Mouse (Mus musculus): Measurements from ENCODE around the gene Serpinb1b.
"Not testable (repeated sequence)": the region's sequence is repeated elsewhere in the genome, so short reads cannot be mapped to it uniquely, and the experiment has no call there.

The Serpinb1b gene
- long read RNA-seq, experiment 1, partial matches to known transcripts, result 0 of 1 reads
- long read RNA-seq, experiment 1, other reads (novel, unspliced or antisense), result 1 of 1 reads
- long read RNA-seq, experiment 2, result 0 reads

DNA sequence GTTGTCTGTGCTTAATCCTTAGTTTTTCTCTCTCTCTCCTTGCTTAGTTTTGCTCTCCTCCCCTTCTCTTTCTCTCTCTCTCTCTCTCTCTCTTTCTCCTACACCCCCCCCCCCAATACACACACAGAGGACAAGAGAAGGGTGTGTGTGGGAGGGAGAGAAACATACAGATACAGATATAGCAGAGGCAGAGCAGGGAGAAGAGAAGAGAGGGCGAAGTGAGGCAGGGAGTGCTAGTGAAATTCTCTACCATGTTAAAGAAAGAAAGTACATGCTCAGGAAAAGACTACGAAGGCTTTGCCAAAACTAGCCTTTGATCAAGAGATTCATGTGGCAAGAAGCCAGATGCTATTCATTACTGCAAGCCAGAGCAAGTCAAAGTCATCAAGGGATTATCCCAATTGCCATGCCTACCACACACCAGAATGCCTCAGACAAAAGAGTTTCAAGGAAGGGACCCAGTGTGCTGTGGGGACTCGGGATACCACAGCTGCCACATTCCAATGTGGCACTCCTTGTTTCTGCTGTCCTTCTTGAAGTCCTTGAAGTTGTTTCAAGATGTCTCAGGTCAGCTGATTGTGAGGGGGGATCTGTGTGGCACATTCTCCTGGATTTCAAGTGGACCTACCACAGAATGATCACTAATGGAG, at the start of gene Serpinb1b:
Serpinb1b (plus strand) TSS at position 520 of the 650 bp plus-strand sequence.
- intact Hi-C loops (cut with DNase I), result loop anchor here (2.0 to 5.0 kb wide), 2 partner anchors 73 to 684 kb away; no protein-coding TSS in a partner anchor

DNA sequence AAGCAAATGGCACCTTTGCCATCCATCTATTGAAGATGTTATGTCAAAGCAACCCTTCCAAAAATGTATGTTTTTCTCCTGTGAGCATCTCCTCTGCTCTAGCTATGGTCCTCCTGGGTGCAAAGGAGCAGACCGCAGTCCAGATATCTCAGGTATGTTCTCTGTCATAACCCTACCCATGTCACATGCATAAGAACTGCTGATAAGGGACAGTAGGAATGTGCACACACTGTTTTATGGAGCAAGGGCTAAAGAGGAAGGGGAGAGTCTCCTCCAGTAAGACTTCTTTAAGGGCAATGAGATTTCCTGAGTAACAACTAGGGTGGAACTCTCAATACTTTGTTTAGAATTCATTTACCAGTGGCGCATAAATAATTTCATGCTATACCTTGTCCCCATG, 48.9 kb upstream of the Serpinb1b start:
- intact Hi-C loops (cut with DNase I), result not testable (repeated sequence)

DNA sequence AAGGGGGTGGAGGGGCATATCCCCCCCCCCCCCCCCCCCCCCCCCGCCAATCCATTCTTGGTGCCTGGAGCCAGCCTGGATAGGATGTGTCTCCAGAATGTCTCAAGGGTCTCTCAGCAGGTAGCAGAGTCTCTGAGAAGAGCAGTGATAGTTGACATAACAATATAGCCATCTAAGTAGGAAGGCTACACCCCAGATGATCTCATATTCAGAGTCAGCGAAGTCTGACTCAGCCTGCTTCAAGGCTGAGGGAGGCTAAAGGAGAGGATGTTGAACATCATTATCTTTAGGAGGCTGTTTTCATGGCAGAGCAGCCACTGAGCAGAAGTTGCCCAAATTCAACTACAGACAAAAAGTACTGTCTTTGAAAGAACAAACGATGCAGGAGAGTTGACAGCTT, 48.1 kb upstream of the Serpinb1b start:
- intact Hi-C loops (cut with DNase I), result no loop called here

DNA sequence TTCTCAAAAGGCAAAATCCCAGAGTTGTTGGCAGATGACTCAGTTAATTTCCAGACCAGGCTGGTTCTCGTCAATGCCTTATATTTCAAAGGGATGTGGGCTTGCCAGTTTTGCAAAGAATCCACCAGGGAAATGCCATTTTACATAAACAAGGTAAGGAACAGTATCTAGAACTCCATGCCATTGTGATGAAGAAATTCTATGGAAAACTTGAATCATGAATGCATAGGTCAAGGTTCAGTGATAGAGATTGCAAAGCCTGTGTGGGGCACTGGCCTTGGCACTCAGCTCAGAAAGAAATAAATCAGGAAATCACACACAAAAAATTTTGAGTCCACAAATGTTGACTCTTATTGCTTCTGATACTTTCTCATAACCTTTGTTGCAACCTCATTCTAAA, 42.9 kb upstream of the Serpinb1b start:
- intact Hi-C loops (cut with DNase I), result no loop called here

DNA sequence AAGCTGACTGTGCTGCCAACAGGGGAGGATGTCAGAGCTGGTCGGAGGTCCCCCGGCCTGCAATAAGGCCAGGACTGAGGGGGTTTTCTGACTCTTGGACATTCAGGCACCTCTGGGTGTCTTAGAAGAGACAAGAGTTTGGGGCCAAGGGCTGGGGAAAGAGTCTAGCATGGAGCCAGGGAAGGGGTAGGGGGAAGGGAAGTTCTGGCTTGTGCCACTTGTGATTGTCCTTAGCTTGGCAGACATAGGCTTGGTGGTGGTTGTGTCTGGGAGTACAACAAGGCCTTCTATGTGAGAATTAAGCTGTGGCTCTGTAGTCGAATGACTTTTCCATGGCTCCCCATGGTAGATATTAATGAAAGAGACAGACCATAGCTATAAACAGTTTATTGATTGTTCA, 34.8 kb upstream of the Serpinb1b start:
- intact Hi-C loops (cut with DNase I), result no loop called here

DNA sequence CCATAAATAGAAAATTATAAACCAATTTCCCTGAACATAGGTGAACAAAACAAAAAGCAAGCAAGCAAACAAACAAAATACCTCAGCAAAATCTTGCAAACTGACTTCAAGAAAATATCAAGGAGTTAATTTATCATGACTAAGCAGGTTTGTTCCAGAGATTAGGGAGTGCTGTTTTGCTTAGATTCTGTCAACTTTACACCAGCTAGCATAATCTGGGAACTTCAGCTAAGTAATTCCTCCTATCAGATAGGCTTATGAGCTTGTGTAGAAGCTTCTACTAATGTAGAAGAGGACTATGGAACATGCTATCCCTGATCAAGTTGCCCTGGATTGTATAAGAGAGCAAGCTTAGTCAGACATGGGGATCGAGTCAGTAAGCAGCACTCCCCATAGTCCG, 31.1 kb upstream of the Serpinb1b start:
- intact Hi-C loops (cut with DNase I), result no loop called here

DNA sequence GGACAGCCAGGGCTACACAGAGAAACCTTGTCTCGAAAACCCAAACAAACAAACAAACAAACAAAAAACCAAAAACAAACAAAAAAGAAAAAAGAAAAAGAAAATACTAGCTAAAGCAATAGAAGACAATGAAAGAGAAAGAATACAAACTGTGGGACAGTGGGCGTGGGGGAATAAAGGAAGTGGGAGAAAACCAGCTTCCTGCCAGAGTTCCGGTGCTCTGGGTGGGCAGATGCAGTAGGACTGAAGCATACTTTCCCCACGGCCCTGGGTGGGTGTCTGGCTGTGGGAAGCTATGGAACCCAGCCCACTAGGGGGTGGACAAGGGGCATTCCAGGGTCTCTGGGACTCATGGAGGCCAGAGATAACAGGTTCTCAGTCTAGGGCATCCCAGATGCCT, 30.2 kb upstream of the Serpinb1b start:
- intact Hi-C loops (cut with DNase I), result no loop called here

DNA sequence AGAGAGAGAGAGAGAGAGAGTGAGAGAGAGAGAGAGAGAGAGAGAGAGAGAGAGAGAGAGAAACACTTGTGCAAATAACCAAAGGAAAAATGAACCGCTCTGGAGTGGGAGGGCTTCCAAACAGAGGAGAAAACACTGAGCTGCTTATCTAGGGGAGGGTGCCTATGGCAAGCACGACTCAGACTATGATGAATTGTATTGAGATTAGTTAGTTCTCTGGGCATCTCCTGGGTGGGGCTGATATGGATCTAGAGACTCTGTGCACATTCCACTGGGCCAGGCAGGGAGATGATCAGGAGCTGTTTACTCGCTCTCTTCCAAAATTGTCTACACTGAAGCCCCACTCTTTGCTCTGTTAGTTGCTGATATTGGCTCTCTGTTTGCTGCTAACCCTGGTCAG, 26.7 kb upstream of the Serpinb1b start:
- intact Hi-C loops (cut with DNase I), result no loop called here

DNA sequence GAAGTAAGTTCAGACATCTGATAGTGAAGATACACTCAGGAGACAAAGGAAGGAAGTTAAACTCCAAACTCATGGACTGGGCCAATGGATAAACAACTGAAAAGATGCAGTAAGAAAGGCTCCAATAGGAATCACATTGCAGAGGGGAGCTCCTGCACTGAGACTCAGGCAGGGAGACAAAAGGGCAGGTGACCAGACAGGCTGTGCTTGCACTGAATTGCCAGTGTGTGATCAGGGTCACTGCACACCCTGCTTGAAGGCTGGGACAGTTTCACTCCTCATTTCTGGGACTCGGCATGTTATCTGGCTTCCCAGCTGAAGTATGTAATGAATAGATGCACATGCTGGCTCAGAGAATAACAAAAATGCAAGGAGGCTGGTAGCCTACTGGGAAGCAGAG, 15.3 kb upstream of the Serpinb1b start:
- intact Hi-C loops (cut with DNase I), result no loop called here

DNA sequence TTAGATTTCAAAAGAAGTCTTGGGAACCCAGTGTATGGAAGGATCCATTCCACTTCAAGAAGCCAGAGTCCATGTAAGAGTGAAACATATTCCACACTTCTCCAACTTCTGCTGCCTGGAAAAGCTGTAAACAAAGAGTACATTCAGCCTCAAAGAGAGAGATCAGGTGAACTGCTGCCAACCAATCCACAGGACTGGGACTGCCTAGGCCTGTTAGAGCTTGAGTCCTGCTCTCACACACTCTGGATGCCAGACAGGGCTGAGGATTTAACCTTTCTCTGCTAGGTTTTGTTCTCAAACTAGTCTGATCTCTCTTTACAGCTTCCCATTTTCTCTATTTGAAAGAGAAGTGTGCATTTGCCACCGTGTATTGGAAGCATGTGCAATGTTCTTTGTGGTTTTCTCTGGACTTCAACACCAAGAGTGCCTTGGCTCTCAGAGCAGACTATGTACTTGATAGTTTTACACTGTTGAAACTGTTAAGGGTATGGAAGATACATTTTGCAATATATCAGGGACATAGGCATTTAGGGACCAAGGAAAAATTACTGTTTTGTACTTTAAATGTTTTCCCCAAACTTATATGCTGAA, 10.9 kb upstream of the Serpinb1b start:
- intact Hi-C loops (cut with DNase I), result no loop called here

DNA sequence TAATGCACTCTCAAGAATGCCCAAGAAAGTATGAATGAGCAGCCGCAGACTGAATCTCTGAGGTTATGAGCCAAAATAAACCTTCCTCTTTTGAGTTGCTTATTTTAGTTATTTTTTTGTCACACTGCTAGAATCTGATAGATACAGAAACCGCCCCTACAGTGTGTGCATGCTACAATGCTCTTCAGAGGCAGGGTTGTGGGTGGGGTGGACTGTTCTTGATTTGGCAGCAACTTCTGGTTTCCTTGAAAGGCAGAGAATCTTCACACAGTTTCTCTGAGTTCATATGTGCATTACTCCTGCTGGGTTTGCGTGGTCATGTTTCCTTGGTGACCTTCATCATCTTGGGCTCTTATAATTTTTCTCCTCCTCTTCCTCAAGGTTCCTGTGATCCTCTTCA, 10.2 kb upstream of the Serpinb1b start:
- intact Hi-C loops (cut with DNase I), result no loop called here

DNA sequence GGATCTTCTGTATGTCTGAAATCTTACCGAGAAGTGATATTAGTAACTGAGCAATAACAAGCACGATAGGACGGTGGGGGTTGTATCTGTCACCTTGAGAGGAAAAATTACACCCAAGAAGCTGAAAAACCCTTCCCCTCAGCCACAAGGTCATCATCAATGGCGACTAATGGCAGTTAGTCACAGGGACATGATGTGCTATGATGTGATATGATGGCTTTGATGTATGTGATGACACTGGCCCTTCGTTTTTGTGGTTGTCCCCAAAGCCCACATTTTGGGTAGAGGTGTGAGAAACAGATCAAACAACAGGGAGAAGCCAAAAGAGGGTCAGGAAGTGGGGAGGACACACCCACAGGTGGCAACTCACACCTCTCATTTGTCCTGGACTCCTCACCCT, 6.6 kb upstream of the Serpinb1b start:
- intact Hi-C loops (cut with DNase I), result no loop called here

DNA sequence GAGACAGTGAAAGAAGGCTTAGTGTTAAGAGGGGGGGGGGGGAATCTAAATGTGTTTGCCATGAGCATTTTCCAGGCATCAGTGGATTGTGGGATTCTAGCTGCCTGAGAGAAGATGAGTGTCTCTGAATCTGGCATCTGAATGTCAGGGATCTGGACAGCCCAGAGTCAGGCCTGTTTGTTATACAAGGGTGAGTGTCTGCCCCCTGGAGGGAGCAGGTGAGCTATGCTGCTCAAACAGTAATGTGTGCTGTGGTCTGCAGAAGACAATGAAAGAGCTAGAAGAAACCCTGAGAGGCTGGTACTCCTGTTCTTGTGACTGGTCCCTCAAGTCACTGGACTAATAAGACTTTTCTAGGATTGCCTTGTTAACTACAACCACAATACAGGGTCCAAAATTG, 4.3 kb upstream of the Serpinb1b start:
- intact Hi-C loops (cut with DNase I), result loop anchor here (1.0 kb wide), 1 partner anchor 171 kb away; no protein-coding TSS in a partner anchor

DNA sequence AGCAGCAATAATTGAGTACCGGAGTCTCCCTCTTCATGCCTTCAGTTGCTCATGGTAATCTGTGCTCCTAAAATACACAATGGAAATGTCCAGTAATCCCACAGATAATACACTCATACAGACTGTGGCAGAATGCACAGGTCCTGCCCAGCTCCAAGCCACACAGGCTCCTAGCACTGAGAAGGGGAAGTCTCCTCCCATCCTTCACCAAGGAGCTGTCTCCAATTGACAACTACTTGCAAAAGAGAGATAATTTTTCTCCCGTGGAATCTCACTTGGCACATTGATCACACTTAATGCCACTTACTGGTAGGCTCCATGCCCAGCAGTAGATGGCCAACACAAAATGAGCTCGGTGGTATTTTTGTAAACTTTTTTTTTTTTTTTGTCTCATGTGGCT, 2.1 kb upstream of the Serpinb1b start:
- intact Hi-C loops (cut with DNase I), result loop anchor here (5.0 kb wide), 1 partner anchor 686 kb away; no protein-coding TSS in a partner anchor

DNA sequence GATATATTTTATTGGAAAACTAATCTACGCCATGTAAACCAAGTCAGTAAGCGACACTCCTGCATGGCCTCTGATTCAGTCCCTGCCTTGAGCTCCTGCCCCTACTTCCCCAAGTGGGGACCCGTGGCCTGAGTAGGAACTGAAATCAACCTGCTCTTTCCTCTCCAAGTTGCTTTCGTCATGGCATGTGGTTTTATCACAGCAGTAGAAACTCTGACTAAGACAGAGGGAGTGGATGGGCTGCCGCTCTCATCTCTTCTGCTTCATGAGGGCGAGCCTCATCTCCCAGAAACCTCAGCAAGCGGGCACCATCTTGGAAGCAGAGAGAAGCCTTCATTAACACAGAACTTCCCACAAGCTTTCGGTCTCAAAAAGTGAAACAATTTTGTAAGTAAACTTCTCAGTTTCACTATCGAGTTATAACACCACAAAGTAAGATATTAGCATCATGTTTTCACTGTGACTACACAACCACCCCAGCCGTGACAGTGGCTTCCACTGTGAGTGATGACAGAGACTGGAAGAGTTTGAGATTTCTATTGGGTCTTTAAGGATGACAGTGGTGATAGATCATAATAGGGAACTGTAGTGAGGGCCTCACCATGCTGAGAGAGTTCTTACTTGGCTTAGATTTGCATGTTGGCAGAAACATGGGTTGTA, 1.2 kb upstream of the Serpinb1b start:
- intact Hi-C loops (cut with DNase I), result loop anchor here (5.0 kb wide), 1 partner anchor 685 kb away; no protein-coding TSS in a partner anchor

DNA sequence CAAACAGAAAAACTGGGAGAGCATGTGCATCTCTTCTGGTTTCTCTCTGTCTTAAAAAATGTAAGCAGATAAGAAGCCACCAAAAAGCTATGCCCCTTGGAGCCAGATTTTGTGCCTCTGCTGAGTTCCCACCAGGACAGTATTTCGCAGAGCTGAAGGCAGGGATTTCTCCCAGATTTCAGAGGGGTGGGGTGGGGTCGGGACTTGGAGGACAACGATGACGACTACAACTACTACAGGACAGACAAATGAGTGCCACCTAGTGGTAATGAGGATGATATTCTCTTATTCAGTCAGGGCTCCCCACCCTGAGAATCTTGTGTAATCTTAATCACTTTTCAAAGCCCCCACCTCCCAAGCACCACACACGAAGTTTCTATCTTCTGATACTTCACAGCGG, 1.0 kb downstream of the Serpinb1b start:
- intact Hi-C loops (cut with DNase I), result loop anchor here (2.0 to 5.0 kb wide), 2 partner anchors 75 to 683 kb away; no protein-coding TSS in a partner anchor

DNA sequence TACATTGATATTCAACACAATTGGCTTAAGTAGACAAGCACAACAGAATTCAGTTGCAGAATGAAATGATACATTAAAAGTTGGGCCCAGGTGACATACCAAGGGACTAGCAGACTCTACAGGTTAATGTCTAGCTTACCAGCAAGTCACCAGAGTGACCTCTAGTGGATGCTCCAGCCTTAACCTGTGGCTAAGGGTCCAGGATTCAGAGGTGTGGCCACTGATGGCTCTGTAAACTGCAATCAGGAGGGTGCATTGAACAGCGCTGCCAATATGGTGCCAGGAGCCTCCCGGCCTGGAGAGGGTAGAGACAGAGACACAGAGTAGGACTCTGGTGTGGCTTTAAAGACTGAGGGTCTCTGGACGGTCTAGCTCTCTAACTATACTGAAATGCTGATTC, 2.0 kb downstream of the Serpinb1b start:
- intact Hi-C loops (cut with DNase I), result no loop called here

DNA sequence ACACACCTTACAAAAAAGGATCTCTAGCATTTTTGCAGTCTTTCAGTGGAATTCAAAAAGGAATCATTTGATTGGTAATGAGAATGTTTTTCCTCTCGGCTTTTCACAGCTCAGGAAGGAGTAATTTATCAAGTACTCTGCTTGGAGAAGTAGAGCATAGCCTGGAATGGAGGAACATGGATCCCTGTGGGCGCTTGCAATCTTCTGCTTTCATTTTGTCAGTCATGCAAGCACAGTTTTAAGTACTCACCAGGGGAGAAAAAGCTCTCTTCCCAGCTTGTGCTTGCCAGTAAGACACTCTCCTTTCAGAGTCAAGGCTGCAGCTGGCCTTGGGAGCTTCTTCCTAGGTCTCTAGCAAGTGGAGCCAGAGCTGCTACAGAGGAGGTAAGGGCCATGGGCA, 5.5 kb downstream of the Serpinb1b start:
- intact Hi-C loops (cut with DNase I), result no loop called here

DNA sequence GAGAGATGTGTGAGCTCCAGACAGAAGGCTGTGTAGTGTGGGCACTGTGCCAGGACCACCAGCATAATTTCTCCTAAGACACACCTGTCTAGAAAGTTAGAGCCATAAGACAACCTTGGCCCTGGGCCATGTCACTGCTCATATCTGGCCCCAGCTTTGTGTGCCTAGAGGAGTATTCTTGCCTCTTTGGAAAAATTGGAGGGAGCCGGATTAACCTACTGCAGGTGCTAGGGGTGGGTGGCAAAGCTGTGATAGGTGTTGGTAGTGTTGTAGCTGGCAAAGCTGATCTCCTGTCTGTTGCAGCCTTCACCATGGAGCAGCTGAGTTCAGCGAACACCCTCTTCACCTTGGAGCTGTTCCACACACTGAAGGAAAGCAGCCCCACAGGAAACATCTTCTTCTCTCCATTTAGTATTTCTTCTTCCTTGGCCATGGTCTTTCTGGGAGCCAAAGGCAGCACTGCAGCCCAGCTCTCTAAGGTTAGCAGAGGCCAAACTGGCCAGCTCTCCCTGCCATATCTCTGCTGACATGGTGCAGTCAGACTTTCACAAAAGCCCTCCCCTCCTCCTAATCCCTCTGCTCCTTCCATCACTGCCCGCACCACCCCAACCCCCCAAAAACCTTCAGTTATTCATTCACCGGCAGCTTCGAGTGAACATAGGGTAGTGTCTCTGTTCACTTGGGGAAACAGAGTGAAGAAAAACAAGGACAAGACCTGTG, 6.8 kb downstream of the Serpinb1b start:
- intact Hi-C loops (cut with DNase I), result no loop called here

DNA sequence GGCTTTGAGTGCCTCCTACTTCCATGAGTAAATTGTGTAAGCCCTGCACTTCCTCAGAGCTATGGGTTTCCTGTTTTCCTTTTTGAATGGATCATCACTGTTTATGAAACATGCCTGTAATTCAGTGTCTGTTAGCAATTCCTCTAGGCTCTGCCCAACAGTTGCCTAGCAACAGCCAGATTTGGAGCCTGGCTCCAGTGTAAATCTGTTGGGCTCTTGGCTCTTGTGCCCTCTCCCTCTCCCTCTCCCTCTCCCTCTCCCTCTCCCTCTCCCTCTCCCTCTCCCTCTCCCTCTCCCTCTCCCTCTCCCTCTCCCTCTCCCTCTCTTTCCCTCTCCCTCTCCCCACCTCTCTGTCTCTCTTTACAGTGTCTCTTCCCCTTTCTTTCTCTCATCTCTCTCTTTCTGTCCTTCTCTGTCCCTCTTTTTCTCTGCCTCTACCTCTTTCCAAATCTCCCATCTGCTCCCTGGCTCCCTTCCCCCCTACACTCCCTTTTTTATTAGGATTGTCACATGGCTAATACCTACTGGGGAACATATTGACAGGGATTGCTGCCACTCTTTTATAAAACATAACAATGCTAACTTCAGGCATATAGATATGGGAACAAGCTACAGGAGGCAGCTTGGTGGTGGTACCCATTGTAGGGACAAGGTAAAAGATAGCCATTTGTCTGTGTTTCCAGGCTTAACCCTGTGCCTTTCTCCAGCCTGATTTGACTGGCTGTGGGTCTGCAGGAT, 7.5 kb downstream of the Serpinb1b start:
- intact Hi-C loops (cut with DNase I), result no loop called here

DNA sequence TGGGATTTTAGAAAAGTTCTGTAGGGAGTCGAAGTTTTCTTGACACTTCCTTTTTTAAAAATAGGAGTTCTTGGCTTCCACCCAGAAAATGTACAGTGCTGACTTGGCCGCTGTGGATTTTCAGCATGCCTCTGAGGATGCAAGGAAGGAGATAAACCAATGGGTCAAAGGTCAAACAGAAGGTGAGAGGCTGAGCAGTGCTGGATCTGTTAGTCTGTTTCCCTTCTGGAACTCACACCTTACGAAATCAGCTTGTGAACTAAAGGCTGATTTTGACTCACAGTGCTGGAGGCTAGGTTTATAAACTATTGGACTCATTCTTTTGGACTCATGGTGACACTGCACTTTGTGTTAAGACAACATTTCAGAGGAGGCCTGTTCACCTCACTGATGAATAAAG, 11.2 kb downstream of the Serpinb1b start:
- intact Hi-C loops (cut with DNase I), result no loop called here

All from adrenal gland (tissue).